Mouse (Mus musculus): ENCODE results near the gene Nova1. TPM values are rescaled to one million over a fixed set of nuclear protein-coding genes. Genes with fewer than 3 reads are reported as not detected.
A peak's percentile ranks its signal among the peaks of the same experiment; 100 is the strongest.

Gene Nova1
- 85.6 and 102 TPM in 2 replicates for polyA plus RNA-seq (2015; fragmentation: Nextera tagmentation; extraction: Ambion mirVana)

- Histone ChIP-seq H3K27me3 (no peaks in the 10 kb centered on the region), H3K9me3 (no peaks in the 10 kb centered on the region), H3K9ac (replicated peaks) (peak within 1 kb of the TSS; percentile 99), H3K4me2 (replicated peaks) (peak within 1 kb of the TSS; percentile 60), H3K27ac (peak within 1 kb of the TSS; percentile 100), H3K4me3 (replicated peaks) (peak within 1 kb of the TSS; percentile 82), H3K4me1 (replicated peaks) (peaks cover 26% of the 10 kb centered on the region), H3K36me3 (no peaks in the 10 kb centered on the region)
- peak; percentile 90 for ATAC-seq
- 0% methylated on average over 8 of the region's 68 CpGs for WGBS
These were observed at the start of gene Nova1 for GRCm38 (mm10) chr12:46818856-46819347. TSS of gene Nova1 (minus strand) at chr12:46818929.

- Histone ChIP-seq H3K9ac (replicated peaks) (peak overlapping the region; percentile 99), H3K27me3 (no peaks in the 10 kb centered on the region), H3K36me3 (no peaks in the 10 kb centered on the region), H3K4me3 (replicated peaks) (peak overlapping the region; percentile 82), H3K27ac (peak overlapping the region; percentile 100), H3K4me1 (replicated peaks) (peaks cover 24% of the 10 kb centered on the region), H3K9me3 (no peaks in the 10 kb centered on the region), H3K4me2 (replicated peaks) (peak overlapping the region; percentile 60)
- under 1% methylated on average over 46 of the region's 57 CpGs for WGBS
- peak; percentile 95 for ATAC-seq
These were observed 756 bp upstream of the Nova1 start for GRCm38 (mm10) chr12:46819348-46820022.

- Histone ChIP-seq H3K4me3 (replicated peaks) (peak overlapping the region; percentile 82), H3K9ac (replicated peaks) (peak overlapping the region; percentile 99), H3K4me1 (replicated peaks) (peaks cover 26% of the 10 kb centered on the region), H3K9me3 (no peaks in the 10 kb centered on the region), H3K36me3 (no peaks in the 10 kb centered on the region), H3K4me2 (replicated peaks) (peak overlapping the region; percentile 60), H3K27me3 (no peaks in the 10 kb centered on the region), H3K27ac (peak overlapping the region; percentile 100)
- peak; percentile 53 for ATAC-seq
- under 1% methylated on average over 50 of the region's 61 CpGs for WGBS
These were observed 491 bp downstream of the Nova1 start for GRCm38 (mm10) chr12:46818021-46818855.

GRCm38 (mm10) chr12:46817211-46817803 lies 1.4 kb downstream of the Nova1 start:
- peak overlapping the region; percentile 99 for H3K9ac ChIP-seq (replicated peaks)
- peak overlapping the region; percentile 100 for H3K27ac ChIP-seq
- peaks cover 26% of the 10 kb centered on the region for H3K4me1 ChIP-seq (replicated peaks)
- H3K4me3 ChIP-seq (replicated peaks), result peak overlapping the region; percentile 82
- H3K27me3 ChIP-seq, result no peaks in the 10 kb centered on the region
- no peaks in the 10 kb centered on the region for H3K9me3 ChIP-seq
- H3K36me3 ChIP-seq, result no peaks in the 10 kb centered on the region
- no peak for ATAC-seq
- WGBS, result 2% methylated on average over 14 of the region's 14 CpGs
- peak overlapping the region; percentile 60 for H3K4me2 ChIP-seq (replicated peaks)

- no peaks in the 10 kb centered on the region for H3K27me3 ChIP-seq
- 8% methylated on average over 3 of the region's 3 CpGs for WGBS
- H3K4me2 ChIP-seq (replicated peaks), result peak overlapping the region; percentile 60
- H3K27ac ChIP-seq, result peak overlapping the region; percentile 100
- H3K4me3 ChIP-seq (replicated peaks), result peak overlapping the region; percentile 82
- H3K9ac ChIP-seq (replicated peaks), result peak overlapping the region; percentile 99
- no peaks in the 10 kb centered on the region for H3K36me3 ChIP-seq
- peaks cover 31% of the 10 kb centered on the region for H3K4me1 ChIP-seq (replicated peaks)
- ATAC-seq, result no peak
- no peaks in the 10 kb centered on the region for H3K9me3 ChIP-seq
These were observed 2.4 kb downstream of the Nova1 start for GRCm38 (mm10) chr12:46816291-46816690.

GRCm38 (mm10) chr12:46815697-46816096 lies 3.0 kb downstream of the Nova1 start:
- H3K9me3 ChIP-seq, result no peaks in the 10 kb centered on the region
- H3K4me2 ChIP-seq (replicated peaks), result peak overlapping the region; percentile 60
- ATAC-seq, result no peak
- H3K27me3 ChIP-seq, result no peaks in the 10 kb centered on the region
- peak overlapping the region; percentile 99 for H3K9ac ChIP-seq (replicated peaks)
- H3K36me3 ChIP-seq, result no peaks in the 10 kb centered on the region
- peak overlapping the region; percentile 100 for H3K27ac ChIP-seq
- peak overlapping the region; percentile 82 for H3K4me3 ChIP-seq (replicated peaks)
- peaks cover 30% of the 10 kb centered on the region for H3K4me1 ChIP-seq (replicated peaks)
- 33% methylated on average over 5 of the region's 5 CpGs for WGBS

GRCm38 (mm10) chr12:46814820-46815219 lies 3.9 kb downstream of the Nova1 start:
- Histone ChIP-seq H3K9ac (replicated peaks) (peak overlapping the region; percentile 99), H3K4me3 (replicated peaks) (peak overlapping the region; percentile 82)

GRCm38 (mm10) chr12:46801311-46801710 lies 17.4 kb downstream of the Nova1 start:
- H3K4me1 ChIP-seq (replicated peaks), result peaks cover 5% of the 10 kb centered on the region
- WGBS, result 89% methylated on average over 1 of the region's 1 CpGs
- peaks cover 9% of the 10 kb centered on the region for H3K36me3 ChIP-seq
- ATAC-seq, result no peak
- no peak overlapping the region for H3K27ac ChIP-seq
- no peak overlapping the region for H3K9ac ChIP-seq (replicated peaks)
- H3K4me2 ChIP-seq (replicated peaks), result no peak overlapping the region
- H3K27me3 ChIP-seq, result no peaks in the 10 kb centered on the region
- no peaks in the 10 kb centered on the region for H3K9me3 ChIP-seq
- H3K4me3 ChIP-seq (replicated peaks), result no peak overlapping the region

More at GRCm38 (mm10) chr12:46814820-46815219, 3.9 kb downstream of the Nova1 start:
- no peaks in the 10 kb centered on the region for H3K9me3 ChIP-seq
- peaks cover 23% of the 10 kb centered on the region for H3K4me1 ChIP-seq (replicated peaks)
- peak overlapping the region; percentile 64 for H3K27ac ChIP-seq
- 70% methylated on average over 4 of the region's 4 CpGs for WGBS
- H3K4me2 ChIP-seq (replicated peaks), result peak overlapping the region; percentile 60
- H3K36me3 ChIP-seq, result no peaks in the 10 kb centered on the region
- no peak for ATAC-seq
- no peaks in the 10 kb centered on the region for H3K27me3 ChIP-seq

- Histone ChIP-seq H3K9ac (replicated peaks) (no peak overlapping the region), H3K9me3 (no peaks in the 10 kb centered on the region), H3K4me1 (replicated peaks) (0 out of 2 replicates have a peak, but pooled peaks cover 2% of the 10 kb centered on the region), H3K27ac (peak overlapping the region; percentile 21; the same call in 1 of the 2 replicates), H3K4me3 (replicated peaks) (no peak overlapping the region), H3K4me2 (replicated peaks) (no peak overlapping the region), H3K36me3 (peaks cover 5% of the 10 kb centered on the region; the same call in 1 of the 2 replicates), H3K27me3 (no peaks in the 10 kb centered on the region)
- ATAC-seq, result no peak
- WGBS, result 57% methylated on average over 8 of the region's 8 CpGs
These were observed 36.1 kb downstream of the Nova1 start for GRCm38 (mm10) chr12:46782301-46783280.

GRCm38 (mm10) chr12:46781481-46781880 lies 37.2 kb downstream of the Nova1 start:
- H3K9me3 ChIP-seq, result no peaks in the 10 kb centered on the region
- H3K27me3 ChIP-seq, result no peaks in the 10 kb centered on the region
- no peak overlapping the region for H3K9ac ChIP-seq (replicated peaks)
- no peak overlapping the region for H3K4me2 ChIP-seq (replicated peaks)
- ATAC-seq, result peak; percentile 66
- no peak overlapping the region for H3K4me3 ChIP-seq (replicated peaks)
- H3K27ac ChIP-seq, result no peak overlapping the region
- H3K4me1 ChIP-seq (replicated peaks), result 0 out of 2 replicates have a peak, but pooled peaks cover 2% of the 10 kb centered on the region
- H3K36me3 ChIP-seq, result peaks cover 5% of the 10 kb centered on the region; the same call in 1 of the 2 replicates

- ATAC-seq, result no peak
- H3K4me2 ChIP-seq (replicated peaks), result no peak overlapping the region
- peaks cover 4% of the 10 kb centered on the region; the same call in 1 of the 2 replicates for H3K36me3 ChIP-seq
- no peaks in the 10 kb centered on the region for H3K9me3 ChIP-seq
- 0 out of 2 replicates have a peak, but pooled peaks cover 2% of the 10 kb centered on the region for H3K4me1 ChIP-seq (replicated peaks)
- H3K9ac ChIP-seq (replicated peaks), result no peak overlapping the region
- H3K27ac ChIP-seq, result no peak overlapping the region
- no peaks in the 10 kb centered on the region for H3K27me3 ChIP-seq
- H3K4me3 ChIP-seq (replicated peaks), result no peak overlapping the region
- 93% methylated on average over 2 of the region's 2 CpGs for WGBS
These were observed 37.7 kb downstream of the Nova1 start for GRCm38 (mm10) chr12:46780983-46781382.

All from midbrain, embryonic 13.5 days (tissue).